Mouse (Mus musculus): ENCODE measurements around the gene Nelfb.
A peak's percentile ranks its signal among the peaks of the same experiment; 100 is the strongest.

Gene Nelfb

GRCm38 (mm10) chr2:25230581-25230980 is 19.3 kb upstream of the Nelfb start:
- no peak for DNase-seq (ENCODE audit: low spot score in 2 of 2)

- DNase-seq (ENCODE audit: low spot score in 2 of 2) = no peak
Observed at GRCm38 (mm10) chr2:25229582-25229981, 18.3 kb upstream of the Nelfb start.

- DNase-seq (ENCODE audit: low spot score in 2 of 2) = no peak
Observed at GRCm38 (mm10) chr2:25228995-25229530, 17.8 kb upstream of the Nelfb start.

GRCm38 (mm10) chr2:25228431-25228889 is 17.2 kb upstream of the Nelfb start:
- peak; percentile 64 to 77 for DNase-seq (ENCODE audit: low spot score in 2 of 2)

- no peak for DNase-seq (ENCODE audit: low spot score in 2 of 2)
Observed at GRCm38 (mm10) chr2:25227406-25227805, 16.1 kb upstream of the Nelfb start.

GRCm38 (mm10) chr2:25226864-25227263 is 15.6 kb upstream of the Nelfb start:
- DNase-seq (ENCODE audit: low spot score in 2 of 2) = peak; percentile 40 to 52

- DNase-seq (ENCODE audit: low spot score in 2 of 2) = no peak
Observed at GRCm38 (mm10) chr2:25225811-25226379, 14.6 kb upstream of the Nelfb start.

GRCm38 (mm10) chr2:25224766-25225752 is 13.8 kb upstream of the Nelfb start:
- DNase-seq (ENCODE audit: low spot score in 2 of 2) = peak; percentile 99 to 100

- DNase-seq (ENCODE audit: low spot score in 2 of 2) = no peak
Observed at GRCm38 (mm10) chr2:25224492-25224765, 13.1 kb upstream of the Nelfb start, which contains the start of gene Tubb4b. Tubb4b (minus strand) TSS chr2:25224702.

- DNase-seq (ENCODE audit: low spot score in 2 of 2) = peak in 1 of 2 experiments; percentile 47
Observed at GRCm38 (mm10) chr2:25223681-25224491, 12.6 kb upstream of the Nelfb start.

GRCm38 (mm10) chr2:25221331-25221772 is 10.1 kb upstream of the Nelfb start:
- DNase-seq (ENCODE audit: low spot score in 2 of 2) = no peak

GRCm38 (mm10) chr2:25218445-25218844 is 7.2 kb upstream of the Nelfb start, which contains the start of gene Fam166a:
Fam166a (plus strand) TSS chr2:25218745.
- DNase-seq (ENCODE audit: low spot score in 2 of 2) = no peak

GRCm38 (mm10) chr2:25217666-25218065 is 6.4 kb upstream of the Nelfb start:
- DNase-seq (ENCODE audit: low spot score in 2 of 2) = no peak

- no peak for DNase-seq (ENCODE audit: low spot score in 2 of 2)
Observed at GRCm38 (mm10) chr2:25214444-25214843, 3.2 kb upstream of the Nelfb start, which contains the start of gene Stpg3. Stpg3 (minus strand) TSS chr2:25214637.

GRCm38 (mm10) chr2:25213266-25213865 is 2.1 kb upstream of the Nelfb start:
- no peak for DNase-seq (ENCODE audit: low spot score in 2 of 2)

- no peak for DNase-seq (ENCODE audit: low spot score in 2 of 2)
Observed at GRCm38 (mm10) chr2:25210686-25211085, 603 bp downstream of the Nelfb start.

- no peak for DNase-seq (ENCODE audit: low spot score in 2 of 2)
Observed at GRCm38 (mm10) chr2:25207593-25207992, 3.7 kb downstream of the Nelfb start.

GRCm38 (mm10) chr2:25203631-25204214 is 7.6 kb downstream of the Nelfb start:
- DNase-seq (ENCODE audit: low spot score in 2 of 2) = no peak

GRCm38 (mm10) chr2:25200631-25201030 is 10.7 kb downstream of the Nelfb start:
- no peak for DNase-seq (ENCODE audit: low spot score in 2 of 2)

- DNase-seq (ENCODE audit: low spot score in 2 of 2) = no peak
Observed at GRCm38 (mm10) chr2:25197946-25198345, 13.3 kb downstream of the Nelfb start.

- DNase-seq (ENCODE audit: low spot score in 2 of 2) = no peak
Observed at GRCm38 (mm10) chr2:25197191-25197590, 14.1 kb downstream of the Nelfb start.
